Mouse (Mus musculus) limb, embryonic 15.5 days (tissue): ENCODE data around the gene Sec24b. TPM values are rescaled to one million over a fixed set of nuclear protein-coding genes. Genes with fewer than 3 reads are reported as not detected.

Experiments
- ATAC-seq: fragments of 200-750 bp; cut with Nextera tagmentation; 2 replicates; pipeline ENCODE4 v1.8.0; 2017; ENCODE audit warnings: low read depth, moderate TSS enrichment; ENCODE audit not compliant: insufficient number of reproducible peaks, low FRiP score, low TSS enrichment
- H3K27ac ChIP-seq: fragments of 300-500 bp; sonication (generic); 2 replicates; pipeline ENCODE4 v1.5.1; 2015; ENCODE audit warnings: moderate library complexity, mild to moderate bottlenecking, inconsistent platforms
- H3K27me3 ChIP-seq: fragments of 300-500 bp; sonication (generic); 2 replicates; pipeline ENCODE4 v1.6.1; 2015; ENCODE audit warnings: inconsistent platforms
- H3K36me3 ChIP-seq: fragments of 300-500 bp; sonication (generic); 2 replicates; pipeline ENCODE4 v1.6.1; 2015; ENCODE audit warnings: inconsistent platforms
- H3K4me1 ChIP-seq: fragments of 300-500 bp; sonication (generic); 2 replicates; pipeline ENCODE4 v1.6.1; 2015; ENCODE audit warnings: inconsistent platforms
- H3K4me2 ChIP-seq: fragments of 300-500 bp; sonication (generic); 2 replicates; pipeline ENCODE4 v1.6.1; 2015; ENCODE audit warnings: mild to moderate bottlenecking, inconsistent platforms
- H3K4me3 ChIP-seq: fragments of 300-500 bp; sonication (generic); 2 replicates; pipeline ENCODE4 v1.5.1; 2015; ENCODE audit warnings: mild to moderate bottlenecking, inconsistent platforms
- H3K9ac ChIP-seq: fragments of 300-500 bp; sonication (generic); 2 replicates; pipeline ENCODE4 v1.6.1; 2015; ENCODE audit warnings: inconsistent platforms
- H3K9me3 ChIP-seq: fragments of 300-500 bp; sonication (generic); 2 replicates; pipeline ENCODE4 v1.6.1; 2016; ENCODE audit warnings: inconsistent platforms
- WGBS: fragments of 180-500 bp; shearing (Covaris S2); methylation state at CpG from one replicate; pipeline ENCODE4 v1.1.7; 2015; 5-methylcytosine and 5-hydroxymethylcytosine counted together
- polyA plus RNA-seq: library from polyadenylated mRNA; unstranded; fragments of >200 nt; fragmentation: Nextera tagmentation; extraction: Ambion mirVana; gene quantifications from 2 replicates; pipeline ENCODE4 v1.2.1, GENCODE M21; 2015

The Sec24b gene
- polyA plus RNA-seq, 1 experiment from 2014 or later, result 30.0 TPM

DNA sequence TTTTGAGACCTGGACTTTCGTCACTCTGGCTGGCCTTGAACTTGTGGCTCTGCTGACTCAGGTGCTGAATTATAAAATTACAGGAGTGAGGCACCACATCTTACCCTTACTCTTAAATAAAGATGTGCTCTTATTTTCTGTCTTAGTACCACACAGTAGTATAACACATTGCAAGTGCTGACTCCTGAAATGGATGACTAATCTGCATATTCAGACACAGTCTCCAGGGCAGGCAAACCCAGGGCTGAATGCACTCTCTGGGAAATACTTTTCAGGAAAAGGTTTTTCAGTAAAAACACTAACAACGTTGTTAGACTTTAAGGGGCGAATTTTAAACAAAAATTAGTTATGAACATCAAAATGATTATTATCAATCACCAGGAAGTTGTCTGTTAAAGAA, 64.0 kb downstream of the Sec24b start:
- Histone ChIP-seq H3K4me2 (no peak overlapping the region), H3K9me3 (no peaks in the 10 kb centered on the region), H3K9ac (no peak overlapping the region), H3K4me1 (no peaks in the 10 kb centered on the region), H3K4me3 (no peak overlapping the region), H3K27ac (no peak overlapping the region), H3K27me3 (no peaks in the 10 kb centered on the region), H3K36me3 (peaks cover 87% of the 10 kb centered on the region)
- 91% methylated on average over 3 of the region's 3 CpGs for WGBS
- ATAC-seq, result no peak

DNA sequence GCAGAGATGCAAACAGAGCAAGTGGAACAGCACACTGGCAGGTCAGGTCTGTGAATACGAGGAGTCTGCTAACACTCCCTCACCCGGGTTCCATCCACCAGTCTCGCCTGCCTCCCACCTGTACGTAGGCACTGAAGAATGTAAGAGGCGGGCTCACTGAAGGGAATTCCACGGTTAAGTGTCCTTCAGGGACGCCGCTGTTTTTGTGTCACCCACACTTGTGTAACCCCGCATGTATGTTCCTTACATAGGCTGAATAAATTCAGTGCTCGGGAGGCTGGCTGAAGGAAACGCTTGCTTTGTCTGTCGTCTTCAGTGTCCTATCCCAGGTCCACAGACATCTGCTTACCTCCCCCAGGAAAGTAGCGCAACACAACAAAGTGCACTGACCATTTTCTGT, 74.1 kb downstream of the Sec24b start:
- H3K27me3 ChIP-seq, result no peaks in the 10 kb centered on the region
- no peak overlapping the region for H3K4me2 ChIP-seq
- no peaks in the 10 kb centered on the region for H3K9me3 ChIP-seq
- H3K27ac ChIP-seq, result no peak overlapping the region
- no peak overlapping the region for H3K4me3 ChIP-seq
- H3K4me1 ChIP-seq, result no peaks in the 10 kb centered on the region
- no peak overlapping the region for H3K9ac ChIP-seq
- 95% methylated on average over 13 of the region's 13 CpGs for WGBS
- peaks cover 90% of the 10 kb centered on the region for H3K36me3 ChIP-seq
- no peak for ATAC-seq

DNA sequence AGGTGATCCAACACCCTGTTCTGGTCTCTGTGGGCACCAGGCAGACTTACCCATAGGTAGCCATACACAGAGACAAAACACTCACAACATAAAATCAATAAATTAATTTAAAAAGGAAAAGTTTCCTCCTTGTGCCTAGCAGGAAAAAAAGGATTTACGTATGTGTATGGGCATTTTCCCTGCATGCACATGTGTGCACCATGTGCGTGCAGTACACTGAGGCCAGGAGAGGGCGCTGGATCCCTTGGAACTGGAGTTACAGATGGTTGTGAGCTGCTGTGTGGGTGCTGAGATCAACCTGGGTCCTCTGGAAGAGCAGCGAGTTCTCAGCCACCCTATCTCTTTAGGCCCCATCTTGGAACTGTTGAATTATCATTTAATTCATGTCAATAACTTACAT, 76.0 kb downstream of the Sec24b start:
- H3K27ac ChIP-seq, result no peak overlapping the region
- H3K4me2 ChIP-seq, result no peak overlapping the region
- H3K4me1 ChIP-seq, result no peaks in the 10 kb centered on the region
- H3K36me3 ChIP-seq, result peaks cover 78% of the 10 kb centered on the region
- 87% methylated on average over 4 of the region's 4 CpGs for WGBS
- no peaks in the 10 kb centered on the region for H3K9me3 ChIP-seq
- no peaks in the 10 kb centered on the region for H3K27me3 ChIP-seq
- no peak overlapping the region for H3K4me3 ChIP-seq
- H3K9ac ChIP-seq, result no peak overlapping the region
- ATAC-seq, result no peak

DNA sequence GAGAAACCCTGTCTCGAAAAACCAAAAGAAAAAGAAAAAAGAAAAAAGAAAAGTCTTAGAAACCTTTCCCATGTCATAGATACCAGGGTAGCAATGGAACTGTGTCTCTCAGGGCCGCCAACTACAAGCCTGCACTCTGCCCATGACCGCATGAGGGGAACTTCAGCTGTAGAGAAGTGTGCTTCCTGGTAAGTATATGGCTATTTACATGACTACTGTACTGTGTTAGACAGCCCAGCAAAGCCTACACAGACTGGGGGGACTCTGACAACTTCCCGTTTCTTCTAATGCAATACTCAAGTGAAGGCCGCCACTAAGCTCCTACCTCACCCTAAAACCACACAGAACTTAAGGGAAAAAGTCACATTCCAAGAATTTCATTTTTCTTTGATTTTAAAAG, 76.6 kb downstream of the Sec24b start:
- H3K27me3 ChIP-seq, result no peaks in the 10 kb centered on the region
- H3K4me2 ChIP-seq, result no peak overlapping the region
- no peak overlapping the region for H3K4me3 ChIP-seq
- H3K9ac ChIP-seq, result no peak overlapping the region
- no peak for ATAC-seq
- no peaks in the 10 kb centered on the region for H3K4me1 ChIP-seq
- H3K36me3 ChIP-seq, result peaks cover 73% of the 10 kb centered on the region
- 96% methylated on average over 5 of the region's 5 CpGs for WGBS
- H3K9me3 ChIP-seq, result no peaks in the 10 kb centered on the region
- H3K27ac ChIP-seq, result no peak overlapping the region

DNA sequence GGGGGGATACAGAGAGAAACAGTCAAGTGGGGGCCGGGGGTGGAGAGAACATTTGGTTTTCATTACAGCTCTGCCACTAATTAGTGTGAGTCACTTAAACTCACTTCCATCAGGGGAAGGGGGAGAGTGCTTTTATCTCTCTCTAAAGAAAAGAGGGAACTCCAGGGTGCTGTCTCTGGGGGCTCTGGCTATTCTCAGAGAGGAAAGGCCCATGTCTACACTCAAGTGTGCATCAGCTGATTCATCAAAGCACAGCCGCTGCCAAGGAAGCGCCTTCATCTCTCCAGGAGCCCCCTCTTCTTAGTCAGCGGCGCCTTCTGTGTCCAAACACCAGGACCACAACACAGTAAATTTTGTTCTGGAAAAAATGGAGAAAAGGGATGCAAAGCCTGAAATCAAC, 79.1 kb downstream of the Sec24b start:
- Histone ChIP-seq H3K27ac (no peak overlapping the region), H3K4me3 (no peak overlapping the region), H3K36me3 (peaks cover 47% of the 10 kb centered on the region), H3K9ac (no peak overlapping the region), H3K4me1 (no peaks in the 10 kb centered on the region), H3K27me3 (no peaks in the 10 kb centered on the region), H3K9me3 (no peaks in the 10 kb centered on the region), H3K4me2 (no peak overlapping the region)
- ATAC-seq, result no peak
- 40% methylated on average over 5 of the region's 5 CpGs for WGBS

DNA sequence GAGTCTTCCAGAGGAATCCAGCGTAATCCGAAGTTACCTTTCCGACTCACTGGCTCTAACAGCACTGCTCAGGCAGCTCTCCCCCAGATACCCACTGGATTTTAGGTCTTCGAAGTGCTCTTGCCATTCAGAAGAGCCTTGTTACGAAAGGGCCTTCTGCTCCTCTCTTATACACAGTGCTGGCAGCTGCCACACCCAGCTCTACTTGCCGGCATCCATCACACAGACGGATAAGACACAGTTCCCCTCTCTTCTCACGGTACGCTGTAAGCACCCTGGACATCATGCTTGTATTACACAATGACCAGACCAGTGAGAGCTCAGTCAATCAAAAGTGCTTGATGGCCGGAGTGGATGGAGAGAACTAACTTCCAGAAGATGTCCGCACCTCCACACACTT, 79.6 kb downstream of the Sec24b start:
- Histone ChIP-seq H3K9me3 (no peaks in the 10 kb centered on the region), H3K27me3 (no peaks in the 10 kb centered on the region), H3K4me3 (no peak overlapping the region), H3K4me1 (no peaks in the 10 kb centered on the region), H3K4me2 (no peak overlapping the region), H3K36me3 (peaks cover 42% of the 10 kb centered on the region), H3K9ac (no peak overlapping the region), H3K27ac (no peak overlapping the region)
- WGBS, result 62% methylated on average over 11 of the region's 11 CpGs
- no peak for ATAC-seq

DNA sequence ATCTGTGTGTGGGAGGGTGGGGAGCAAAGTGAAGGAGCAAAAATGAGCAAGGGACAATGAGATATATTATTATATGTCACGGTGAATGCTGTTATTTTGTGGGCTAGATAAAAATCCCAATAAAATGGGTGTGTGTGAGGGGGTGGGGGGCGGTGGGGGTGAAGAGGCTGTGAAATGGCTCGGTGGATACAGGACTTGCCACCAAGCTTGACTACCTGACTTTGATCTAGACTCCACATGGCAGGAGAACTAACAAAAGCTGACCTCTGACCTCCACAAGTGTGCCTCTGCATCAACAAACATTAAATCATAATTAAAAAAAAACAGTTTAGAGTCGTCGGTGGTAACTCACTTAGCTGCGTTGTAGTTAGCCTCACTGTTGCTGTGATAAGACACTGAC, 81.8 kb downstream of the Sec24b start:
- H3K36me3 ChIP-seq, result peaks cover 21% of the 10 kb centered on the region
- no peaks in the 10 kb centered on the region for H3K4me1 ChIP-seq
- ATAC-seq, result no peak
- H3K9ac ChIP-seq, result no peak overlapping the region
- no peak overlapping the region for H3K4me3 ChIP-seq
- WGBS, result 32% methylated on average over 6 of the region's 6 CpGs
- no peak overlapping the region for H3K4me2 ChIP-seq
- H3K27ac ChIP-seq, result no peak overlapping the region
- no peaks in the 10 kb centered on the region for H3K9me3 ChIP-seq
- H3K27me3 ChIP-seq, result no peaks in the 10 kb centered on the region

DNA sequence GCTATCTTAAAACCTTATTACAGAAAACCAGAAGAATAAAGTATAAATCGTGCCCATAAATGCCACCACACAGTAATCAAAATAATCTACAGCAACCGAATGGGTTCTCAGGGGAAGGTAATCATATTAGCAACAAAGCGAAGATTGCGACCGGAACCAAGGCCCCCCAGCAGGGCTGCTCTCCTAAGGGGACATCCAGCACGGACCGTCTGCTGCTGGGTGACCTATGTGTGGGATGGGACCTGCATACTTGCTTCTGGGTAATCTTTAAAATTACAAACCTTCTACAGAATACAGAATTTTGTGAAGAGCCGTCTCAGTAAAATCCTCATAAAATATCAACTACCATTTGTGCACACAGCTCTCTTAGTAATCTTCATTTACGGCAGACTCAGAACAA, 82.6 kb downstream of the Sec24b start:
- Histone ChIP-seq H3K4me3 (no peak overlapping the region), H3K9me3 (no peaks in the 10 kb centered on the region), H3K27ac (no peak overlapping the region), H3K4me1 (no peaks in the 10 kb centered on the region), H3K4me2 (no peak overlapping the region), H3K36me3 (peaks cover 16% of the 10 kb centered on the region), H3K9ac (no peak overlapping the region), H3K27me3 (no peaks in the 10 kb centered on the region)
- ATAC-seq, result no peak
- WGBS, result 71% methylated on average over 9 of the region's 9 CpGs

DNA sequence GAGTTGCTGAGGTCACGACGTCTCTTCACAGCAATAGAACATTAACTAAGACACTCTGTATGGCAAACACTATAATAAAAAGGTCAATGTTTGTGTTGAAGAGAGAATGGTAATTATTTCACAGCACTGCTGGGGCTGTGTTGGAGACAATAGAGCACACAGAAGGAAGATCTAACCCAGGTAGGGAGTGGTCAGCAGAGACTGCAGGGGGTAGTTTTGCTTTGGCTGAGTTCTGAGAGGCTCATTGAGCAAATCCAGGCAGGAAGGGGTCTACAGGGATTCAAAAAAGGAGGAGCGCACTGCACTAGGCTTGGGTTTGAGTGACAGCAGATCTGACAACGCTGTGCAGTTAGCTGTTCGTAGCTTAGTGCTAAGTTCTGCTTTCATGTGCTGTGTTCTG, 85.0 kb downstream of the Sec24b start:
- Histone ChIP-seq H3K9ac (no peak overlapping the region), H3K4me1 (no peaks in the 10 kb centered on the region), H3K4me2 (no peak overlapping the region), H3K4me3 (no peak overlapping the region), H3K27me3 (no peaks in the 10 kb centered on the region), H3K36me3 (no peaks in the 10 kb centered on the region), H3K27ac (no peak overlapping the region), H3K9me3 (no peaks in the 10 kb centered on the region)
- ATAC-seq, result no peak
- WGBS, result 81% methylated on average over 5 of the region's 5 CpGs

DNA sequence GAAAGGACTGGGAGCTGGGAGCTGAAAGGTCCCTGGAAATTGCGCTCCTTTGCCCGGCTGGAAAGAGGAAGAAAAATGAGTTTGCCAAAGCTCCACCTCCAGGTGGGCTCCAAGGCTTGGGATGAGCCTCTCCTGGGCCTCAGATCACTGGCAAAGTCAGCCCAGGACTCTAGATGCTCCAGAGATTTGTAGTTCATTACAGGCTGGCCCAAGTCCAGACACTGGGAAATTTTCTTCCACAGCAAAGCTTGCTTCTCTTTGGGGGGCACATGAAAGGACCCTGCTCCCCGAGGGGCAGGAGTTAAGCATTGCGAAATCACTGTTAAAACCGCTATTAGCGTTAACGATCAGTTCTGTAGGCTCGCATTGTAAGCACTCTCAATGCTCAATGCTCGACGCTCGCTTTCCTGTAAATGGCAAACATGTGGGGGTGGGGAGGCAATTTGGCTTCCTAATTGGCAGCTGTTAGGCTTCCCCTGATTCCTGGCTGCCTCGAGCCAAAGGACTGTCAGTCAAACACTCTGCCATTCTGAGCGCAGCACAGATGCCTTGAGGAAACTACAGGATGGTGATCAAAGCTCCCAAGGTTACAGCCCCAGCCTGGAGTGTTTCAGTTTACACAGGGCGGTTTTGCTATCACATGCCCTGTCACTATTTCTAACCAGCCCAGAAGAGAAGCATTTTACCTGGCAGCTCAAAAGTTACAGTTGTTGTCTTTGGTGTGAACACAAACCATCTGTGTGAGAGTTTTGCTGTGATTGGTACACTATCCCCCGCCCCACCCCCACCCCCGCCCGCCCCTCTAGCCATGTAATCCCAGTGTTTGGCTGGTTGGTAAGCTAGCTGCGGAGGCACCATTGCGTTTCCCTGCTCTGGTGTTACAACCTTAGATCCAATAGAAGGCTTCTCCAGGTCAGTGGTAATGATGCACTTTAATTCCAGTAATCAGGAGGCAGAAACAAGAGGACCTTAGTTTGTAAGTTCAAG, 90.5 kb downstream of the Sec24b start:
- Histone ChIP-seq H3K4me1 (peaks cover 16% of the 10 kb centered on the region), H3K27me3 (peaks cover 15% of the 10 kb centered on the region), H3K27ac (no peak overlapping the region), H3K4me2 (peak overlapping the region; percentile 95), H3K36me3 (no peaks in the 10 kb centered on the region), H3K4me3 (peak overlapping the region; percentile 50), H3K9me3 (no peaks in the 10 kb centered on the region), H3K9ac (no peak overlapping the region; the same call in 1 of the 2 replicates)
- no peak for ATAC-seq
- WGBS, result 5% methylated on average over 19 of the region's 19 CpGs

DNA sequence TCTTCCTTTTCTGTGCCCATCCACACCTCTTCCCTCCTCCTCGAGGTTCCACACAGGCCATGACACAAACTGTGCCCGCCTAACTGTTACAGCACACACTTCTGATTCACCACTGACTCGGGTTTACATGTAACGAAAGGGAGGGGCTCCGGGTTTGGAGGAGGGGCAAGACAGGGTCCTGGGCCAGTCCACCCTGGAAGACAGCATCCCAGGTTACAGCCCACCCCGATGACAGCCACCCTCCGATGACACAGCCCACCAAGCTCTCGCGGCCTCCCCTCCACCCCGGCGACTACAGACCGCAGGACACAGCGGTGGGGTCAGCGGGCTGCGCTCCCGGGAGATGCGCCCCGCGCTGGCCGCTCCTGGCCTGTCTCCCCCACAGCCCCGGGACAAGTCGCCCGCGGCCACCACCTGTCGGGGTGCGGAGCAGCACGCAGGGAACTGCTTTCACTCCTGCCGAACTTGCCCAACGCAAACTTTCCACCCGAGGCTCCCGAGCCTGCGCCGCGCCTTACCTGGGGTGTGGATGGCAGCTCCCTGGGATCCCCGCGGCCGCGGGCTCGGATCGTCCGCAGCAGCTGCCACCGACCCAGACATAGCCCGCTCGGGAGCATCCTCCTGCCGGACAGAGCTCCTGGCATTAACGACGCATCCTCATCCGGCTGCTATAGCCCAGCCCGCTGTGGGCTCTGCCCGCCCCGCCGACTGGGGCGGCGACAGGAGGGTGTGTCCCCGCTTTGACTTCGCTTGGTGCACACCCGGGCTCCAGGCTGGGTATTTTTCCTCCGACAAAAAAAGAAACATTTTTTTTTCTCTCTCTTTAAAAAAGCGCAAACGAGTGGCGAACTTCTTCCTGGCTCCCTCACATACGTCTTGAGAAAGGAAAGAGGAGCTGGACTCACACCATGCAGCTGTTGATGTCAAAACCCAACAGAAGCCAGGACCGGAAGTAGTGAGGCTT, 91.6 kb downstream of the Sec24b start, which contains the start of gene Mcub:
Gene Mcub, minus strand, starts transcription at position 775 of the 964 bp plus-strand sequence.
- H3K27me3 ChIP-seq, result peaks cover 15% of the 10 kb centered on the region
- no peaks in the 10 kb centered on the region for H3K9me3 ChIP-seq
- H3K9ac ChIP-seq, result peak within 1 kb of the TSS; percentile 44
- peak within 1 kb of the TSS; percentile 95 for H3K4me2 ChIP-seq
- no peak within 1 kb of the TSS for H3K27ac ChIP-seq
- peak; percentile 78 for ATAC-seq
- peaks cover 16% of the 10 kb centered on the region for H3K4me1 ChIP-seq
- no peaks in the 10 kb centered on the region for H3K36me3 ChIP-seq
- under 1% methylated on average over 63 of the region's 63 CpGs for WGBS
- peak within 1 kb of the TSS; percentile 50 for H3K4me3 ChIP-seq
